Mouse (Mus musculus) heart, embryonic 13.5 days (tissue): ENCODE measurements around the gene Gm2115. TPM values are rescaled to one million over a fixed set of nuclear protein-coding genes. Genes with fewer than 3 reads are reported as not detected.

Experiments used
- ATAC-seq: fragments of 200-750 bp; cut with Nextera tagmentation; 2 replicates; pipeline ENCODE4 v1.8.0; 2017; ENCODE audit warnings: moderate TSS enrichment; ENCODE audit not compliant: insufficient number of reproducible peaks, low FRiP score, low TSS enrichment; ENCODE audit errors: extremely low read depth
- H3K27ac ChIP-seq: fragments of 300-500 bp; sonication (generic); replicated peaks from 2 replicates; pipeline ENCODE4 v1.5.1; 2015; ENCODE audit warnings: moderate library complexity, mild to moderate bottlenecking, inconsistent platforms
- H3K27me3 ChIP-seq: fragments of 300-500 bp; sonication (generic); replicated peaks from 2 replicates; pipeline ENCODE4 v1.6.1; 2015; ENCODE audit warnings: mild to moderate bottlenecking, inconsistent platforms
- H3K36me3 ChIP-seq: fragments of 300-500 bp; sonication (generic); 2 replicates; pipeline ENCODE4 v1.6.1; 2015; ENCODE audit warnings: mild to moderate bottlenecking, inconsistent platforms
- H3K4me1 ChIP-seq: fragments of 300-500 bp; sonication (generic); 2 replicates; pipeline ENCODE4 v1.6.1; 2015; ENCODE audit warnings: inconsistent platforms
- H3K4me2 ChIP-seq: fragments of 300-500 bp; sonication (generic); 2 replicates; pipeline ENCODE4 v1.6.1; 2015; ENCODE audit warnings: inconsistent platforms, mild to moderate bottlenecking, moderate library complexity
- H3K4me3 ChIP-seq: fragments of 300-500 bp; sonication (generic); 2 replicates; pipeline ENCODE4 v1.5.1; 2015; ENCODE audit warnings: moderate library complexity, mild to moderate bottlenecking, inconsistent platforms
- H3K9ac ChIP-seq: fragments of 300-500 bp; sonication (generic); 2 replicates; pipeline ENCODE4 v1.6.1; 2015; ENCODE audit warnings: inconsistent platforms, mild to moderate bottlenecking, moderate library complexity
- H3K9me3 ChIP-seq: fragments of 300-500 bp; sonication (generic); 2 replicates; pipeline ENCODE4 v1.6.1; 2016; ENCODE audit warnings: inconsistent platforms
- WGBS: fragments of 180-500 bp; shearing (Covaris S2); methylation state at CpG from one replicate; pipeline ENCODE4 v1.1.7; 2015; ENCODE audit warnings: mixed read lengths; 5-methylcytosine and 5-hydroxymethylcytosine counted together
- polyA plus RNA-seq: library from polyadenylated mRNA; unstranded; fragments of >200 nt; fragmentation: Nextera tagmentation; extraction: Ambion mirVana; gene quantifications from 2 replicates; pipeline ENCODE4 v1.2.1, GENCODE M21; 2015

Gene Gm2115
- polyA plus RNA-seq, 1 experiment from 2014 or later, result 0.44 TPM

GRCm38 (mm10) chr7:84605704-84606292, 77.0 kb downstream of the Gm2115 start:
- peaks cover 17% of the 10 kb centered on the region for H3K4me1 ChIP-seq
- peak overlapping the region; percentile 98 for H3K4me2 ChIP-seq
- no peaks in the 10 kb centered on the region for H3K9me3 ChIP-seq
- 1% methylated on average over 35 of the region's 36 CpGs for WGBS
- peak overlapping the region; percentile 82 for H3K9ac ChIP-seq
- no peaks in the 10 kb centered on the region for H3K27me3 ChIP-seq
- peak; percentile 76; the same call in 1 of the 2 replicates for ATAC-seq
- H3K27ac ChIP-seq, result no peak overlapping the region
- H3K4me3 ChIP-seq, result peak overlapping the region; percentile 72
- H3K36me3 ChIP-seq, result no peaks in the 10 kb centered on the region

GRCm38 (mm10) chr7:84606293-84606749, 77.6 kb downstream of the Gm2115 start, which contains the start of gene Fah:
Fah (minus strand) TSS chr7:84606722.
- peak within 1 kb of the TSS; percentile 72 for H3K4me3 ChIP-seq
- H3K9me3 ChIP-seq, result no peaks in the 10 kb centered on the region
- H3K27me3 ChIP-seq, result no peaks in the 10 kb centered on the region
- no peaks in the 10 kb centered on the region for H3K36me3 ChIP-seq
- H3K4me2 ChIP-seq, result peak within 1 kb of the TSS; percentile 98
- ATAC-seq, result no peak; the same call in 1 of the 2 replicates
- H3K27ac ChIP-seq, result no peak within 1 kb of the TSS
- H3K4me1 ChIP-seq, result peaks cover 17% of the 10 kb centered on the region
- H3K9ac ChIP-seq, result peak within 1 kb of the TSS; percentile 82
- under 1% methylated on average over 9 of the region's 10 CpGs for WGBS

- Histone ChIP-seq H3K4me2 (no peak overlapping the region), H3K4me3 (no peak overlapping the region), H3K27ac (no peak overlapping the region), H3K27me3 (no peaks in the 10 kb centered on the region), H3K36me3 (peaks cover 15% of the 10 kb centered on the region), H3K9me3 (no peaks in the 10 kb centered on the region), H3K9ac (no peak overlapping the region), H3K4me1 (peaks cover under 1% of the 10 kb centered on the region; the same call in 1 of the 2 replicates)
- 86% methylated on average over 1 of the region's 1 CpGs for WGBS
- ATAC-seq, result no peak
Observed at GRCm38 (mm10) chr7:84611609-84612008, 82.9 kb downstream of the Gm2115 start.

DNA sequence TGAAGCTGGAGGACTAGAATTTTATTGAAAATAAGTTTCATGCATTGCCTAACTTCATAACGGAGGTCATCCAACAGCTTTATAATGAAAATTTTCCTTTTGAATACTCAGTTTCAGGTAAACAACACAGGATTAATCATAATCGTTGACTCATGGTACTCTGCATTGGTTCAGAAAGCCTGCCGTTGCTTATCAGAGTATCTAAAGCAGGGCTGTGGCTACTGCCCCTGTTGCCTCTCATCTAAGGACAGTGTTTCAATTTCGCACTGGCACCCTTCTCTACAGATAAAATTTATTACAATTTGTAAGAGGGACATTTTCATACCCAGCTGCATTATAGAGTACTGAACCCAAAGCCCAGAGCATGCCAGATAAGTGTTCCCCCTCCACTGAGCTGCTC, 83.7 kb downstream of the Gm2115 start:
- H3K27ac ChIP-seq, result no peak overlapping the region
- no peaks in the 10 kb centered on the region for H3K9me3 ChIP-seq
- 67% methylated on average over 4 of the region's 4 CpGs for WGBS
- no peaks in the 10 kb centered on the region for H3K27me3 ChIP-seq
- H3K4me2 ChIP-seq, result no peak overlapping the region
- ATAC-seq, result no peak
- H3K9ac ChIP-seq, result no peak overlapping the region
- H3K36me3 ChIP-seq, result peaks cover 22% of the 10 kb centered on the region
- no peaks in the 10 kb centered on the region for H3K4me1 ChIP-seq
- H3K4me3 ChIP-seq, result no peak overlapping the region

DNA sequence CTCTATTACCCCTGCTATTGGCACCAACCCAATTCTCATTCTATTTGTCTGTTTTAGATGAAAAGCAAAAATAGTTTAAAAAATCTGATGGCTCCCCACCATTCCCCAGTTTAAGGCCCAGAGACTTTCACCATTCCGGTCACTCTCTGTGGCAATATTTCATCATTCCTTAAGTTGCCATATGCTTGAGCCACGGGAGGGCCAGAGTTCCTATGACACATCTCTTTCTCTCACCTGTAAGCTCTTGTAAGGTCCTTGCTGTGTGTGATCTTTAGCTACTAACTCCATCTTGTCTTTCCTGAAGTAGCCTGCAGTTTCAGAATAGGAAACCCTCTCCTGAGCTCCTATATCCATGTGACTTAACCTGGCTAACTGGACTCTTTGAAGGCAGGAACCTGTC, 90.2 kb downstream of the Gm2115 start:
- Histone ChIP-seq H3K4me3 (no peak overlapping the region), H3K4me1 (no peaks in the 10 kb centered on the region), H3K9me3 (no peaks in the 10 kb centered on the region), H3K9ac (no peak overlapping the region), H3K27ac (no peak overlapping the region), H3K27me3 (no peaks in the 10 kb centered on the region), H3K36me3 (peaks cover 62% of the 10 kb centered on the region), H3K4me2 (no peak overlapping the region)
- WGBS, result 90% methylated on average over 2 of the region's 2 CpGs
- no peak for ATAC-seq

- no peak overlapping the region for H3K4me2 ChIP-seq
- no peaks in the 10 kb centered on the region for H3K9me3 ChIP-seq
- no peaks in the 10 kb centered on the region for H3K4me1 ChIP-seq
- ATAC-seq, result no peak
- H3K36me3 ChIP-seq, result peaks cover 68% of the 10 kb centered on the region
- WGBS, result 93% methylated on average over 3 of the region's 3 CpGs
- H3K27me3 ChIP-seq, result no peaks in the 10 kb centered on the region
- H3K27ac ChIP-seq, result no peak overlapping the region
- no peak overlapping the region for H3K9ac ChIP-seq
- H3K4me3 ChIP-seq, result no peak overlapping the region
Observed at GRCm38 (mm10) chr7:84620956-84621355, 92.2 kb downstream of the Gm2115 start.

GRCm38 (mm10) chr7:84623718-84624117, 95.0 kb downstream of the Gm2115 start:
- Histone ChIP-seq H3K9me3 (no peaks in the 10 kb centered on the region), H3K4me3 (no peak overlapping the region), H3K27me3 (no peaks in the 10 kb centered on the region), H3K4me1 (no peaks in the 10 kb centered on the region), H3K4me2 (no peak overlapping the region), H3K27ac (no peak overlapping the region), H3K36me3 (peaks cover 57% of the 10 kb centered on the region), H3K9ac (no peak overlapping the region)
- no peak for ATAC-seq
- 91% methylated on average over 4 of the region's 4 CpGs for WGBS

GRCm38 (mm10) chr7:84631878-84632277, 103.1 kb downstream of the Gm2115 start:
- no peak for ATAC-seq
- Histone ChIP-seq H3K4me3 (no peak overlapping the region), H3K4me1 (no peaks in the 10 kb centered on the region; the same call in 1 of the 2 replicates), H3K27me3 (no peaks in the 10 kb centered on the region), H3K36me3 (peaks cover 56% of the 10 kb centered on the region), H3K9me3 (no peaks in the 10 kb centered on the region), H3K9ac (no peak overlapping the region), H3K4me2 (no peak overlapping the region), H3K27ac (no peak overlapping the region)
- 62% methylated on average over 3 of the region's 3 CpGs for WGBS

Other genes with a start within 250 kb of the Gm2115 start
- gene Arnt2, start 118.8 kb upstream of the Gm2115 start, polyA plus RNA-seq, result 2.7 and 3.4 TPM in 2 replicates
- 5.7 and 6.2 TPM in 2 replicates for gene Fah, start 77.8 kb downstream of the Gm2115 start, polyA plus RNA-seq
- gene Zfand6, start 161.0 kb downstream of the Gm2115 start, polyA plus RNA-seq, result 134 and 149 TPM in 2 replicates